Mouse (Mus musculus) Patski (cell line): ENCODE results near the gene 9130213A22Rik. TPM values are rescaled to one million over a fixed set of nuclear protein-coding genes. Genes with fewer than 3 reads are reported as not detected.
A peak's percentile ranks its signal among the peaks of the same experiment; 100 is the strongest.

ENCODE experiments used
- ATAC-seq: fragments of 100-300 bp; one replicate; pipeline ENCODE4 v1.8.0; 2021
- CTCF ChIA-PET: fragments of 350-600 bp; sonication (Branson Sonifier 250); formaldehyde crosslinking; loops from one replicate; lab custom pipeline; 2022; ENCODE audit warnings: inconsistent platforms; lab: Charles Lee
- POLR2A ChIA-PET: fragments of 350-600 bp; sonication (Branson Sonifier 250); formaldehyde crosslinking; loops from one replicate; lab custom pipeline; 2022; ENCODE audit warnings: antibody characterized with exemption, inconsistent platforms; lab: Charles Lee
- DNase-seq: peaks from one replicate; pipeline ENCODE4 v3.0.0-alpha.2; 2011; ENCODE audit warnings: low read depth, low spot score
- H3K27me3 ChIP-seq: fragments of 371-371 bp; one replicate; pipeline ENCODE4 v1.5.1; 2021
- CTCF ChIP-seq: fragments of 100-300 bp; IDR thresholded peaks from one replicate; pipeline ENCODE4 v1.5.1; 2021
- in situ Hi-C: fragments of 300-500 bp; cut with MboI; formaldehyde crosslinking; loops from 3 replicates; pipeline ENCODE4 v1.11.1; 2018; ENCODE audit warnings: low pct_unique_long_range_greater_than_20kb, mixed read lengths
- polyA plus RNA-seq: library from polyadenylated mRNA; unstranded; gene quantifications from one replicate; pipeline ENCODE4 v1.2.3, GENCODE M21; 2021

Gene 9130213A22Rik
- polyA plus RNA-seq, 1 experiment from 2014 or later = 0.96 TPM

GRCm38 (mm10) chr11:69135361-69135760 is 13.0 kb upstream of the 9130213A22Rik start:
- in situ Hi-C loops = no loop called here
- no peaks in the 10 kb centered on the region for H3K27me3 ChIP-seq
- ChIA-PET POLR2A (no interaction called here), CTCF (no interaction called here)
- ATAC-seq (no peak), DNase-seq (no peak)
- TF ChIP-seq CTCF = no peak

- no peak for TF ChIP-seq CTCF
- no peak for ATAC-seq
- in situ Hi-C loops = no loop called here
- ChIA-PET POLR2A (no interaction called here), CTCF (no interaction called here)
- DNase-seq = no peak
- no peaks in the 10 kb centered on the region for H3K27me3 ChIP-seq
Measured at GRCm38 (mm10) chr11:69134622-69134968, 12.2 kb upstream of the 9130213A22Rik start.

- POLR2A ChIA-PET = no interaction called here
Measured at GRCm38 (mm10) chr11:69133923-69134621, 11.7 kb upstream of the 9130213A22Rik start.

GRCm38 (mm10) chr11:69133566-69133922 is 11.2 kb upstream of the 9130213A22Rik start:
- H3K27me3 ChIP-seq = no peaks in the 10 kb centered on the region
- ChIA-PET CTCF (no interaction called here), POLR2A (no interaction called here)
- in situ Hi-C loops = no loop called here
- TF ChIP-seq CTCF = no peak
- DNase-seq (no peak), ATAC-seq (no peak)

More at GRCm38 (mm10) chr11:69133923-69134621, 11.7 kb upstream of the 9130213A22Rik start:
- CTCF ChIA-PET = no interaction called here
- ATAC-seq (no peak), DNase-seq (no peak)
- in situ Hi-C loops = no loop called here
- H3K27me3 ChIP-seq = no peaks in the 10 kb centered on the region
- TF ChIP-seq CTCF = no peak

- ATAC-seq (no peak), DNase-seq (no peak)
- no peaks in the 10 kb centered on the region for H3K27me3 ChIP-seq
- CTCF ChIA-PET = no interaction called here
- in situ Hi-C loops = loop anchor here (5.0 kb wide), 1 partner anchor 114 kb away; no protein-coding TSS in a partner anchor
- POLR2A ChIA-PET = no interaction called here
- no peak for TF ChIP-seq CTCF
Measured at GRCm38 (mm10) chr11:69128426-69129122, 6.2 kb upstream of the 9130213A22Rik start.

GRCm38 (mm10) chr11:69126706-69127095 is 4.3 kb upstream of the 9130213A22Rik start:
- ATAC-seq = no peak
- no peak for TF ChIP-seq CTCF
- ChIA-PET POLR2A (no interaction called here), CTCF (no interaction called here)
- H3K27me3 ChIP-seq = no peaks in the 10 kb centered on the region
- no peak for DNase-seq
- in situ Hi-C loops = loop anchor here (5.0 kb wide), 1 partner anchor 116 kb away; no protein-coding TSS in a partner anchor

- ATAC-seq (no peak), DNase-seq (no peak)
- POLR2A ChIA-PET = no interaction called here
- no peak for TF ChIP-seq CTCF
- H3K27me3 ChIP-seq = no peaks in the 10 kb centered on the region
- in situ Hi-C loops = loop anchor here (5.0 kb wide), 1 partner anchor 116 kb away; no protein-coding TSS in a partner anchor
- CTCF ChIA-PET = interaction anchor here (6.2 kb wide), 1 partner anchor 61 kb away, joined by 78 read pairs; no protein-coding TSS in a partner anchor
Measured at GRCm38 (mm10) chr11:69125919-69126705, 3.7 kb upstream of the 9130213A22Rik start.

- no peaks in the 10 kb centered on the region for H3K27me3 ChIP-seq
Measured at GRCm38 (mm10) chr11:69125852-69125918, 3.3 kb upstream of the 9130213A22Rik start, which contains the start of gene Aloxe3. Gene Aloxe3 (plus strand): TSS chr11:69125896.

GRCm38 (mm10) chr11:69125041-69125851 is 2.9 kb upstream of the 9130213A22Rik start:
- in situ Hi-C loops = loop anchor here (5.0 kb wide), 1 partner anchor 117 kb away; no protein-coding TSS in a partner anchor
- DNase-seq (peak; percentile 76), ATAC-seq (peak; percentile 40)
- no peak for TF ChIP-seq CTCF
- no peaks in the 10 kb centered on the region for H3K27me3 ChIP-seq
- CTCF ChIA-PET = interaction anchor here (0.7 to 6.2 kb wide), 3 partner anchors 49 to 118 kb away, joined by 3 to 78 read pairs (median 5); no protein-coding TSS in a partner anchor
- POLR2A ChIA-PET = interaction anchor here (0.7 kb wide), 1 partner anchor 51 kb away, joined by 4 read pairs; no protein-coding TSS in a partner anchor

More at GRCm38 (mm10) chr11:69125852-69125918, 3.3 kb upstream of the 9130213A22Rik start, which contains the start of gene Aloxe3:
- CTCF ChIA-PET = interaction anchor here (6.2 kb wide), 1 partner anchor 61 kb away, joined by 78 read pairs; no protein-coding TSS in a partner anchor
- TF ChIP-seq CTCF = no peak
- DNase-seq (no peak), ATAC-seq (no peak)
- in situ Hi-C loops = loop anchor here (5.0 kb wide), 1 partner anchor 117 kb away; no protein-coding TSS in a partner anchor
- POLR2A ChIA-PET = no interaction called here

- in situ Hi-C loops = loop anchor here (5.0 kb wide), 1 partner anchor 57 kb away; no protein-coding TSS in a partner anchor
- no peaks in the 10 kb centered on the region for H3K27me3 ChIP-seq
- CTCF ChIA-PET = interaction anchor here (0.7 to 6.2 kb wide), 3 partner anchors 48 to 119 kb away, joined by 3 to 78 read pairs (median 5); no protein-coding TSS in a partner anchor
- ATAC-seq (no peak), DNase-seq (no peak)
- POLR2A ChIA-PET = interaction anchor here (1.1 to 3.5 kb wide), 3 partner anchors 55 to 83 kb away, joined by 3 to 20 read pairs (median 5); no protein-coding TSS in a partner anchor
- no peak for TF ChIP-seq CTCF
Measured at GRCm38 (mm10) chr11:69124498-69124847, 2.1 kb upstream of the 9130213A22Rik start.
